Mouse (Mus musculus) midbrain, postnatal 0 days (tissue): ENCODE results near the gene Dph2. TPM values are rescaled to one million over a fixed set of nuclear protein-coding genes. Genes with fewer than 3 reads are reported as not detected.

Source experiments
- ATAC-seq: fragments of 200-750 bp; cut with Nextera tagmentation; 2 replicates; pipeline ENCODE4 v1.8.0; 2017; ENCODE audit warnings: moderate number of reproducible peaks, mild to moderate bottlenecking, moderate TSS enrichment, moderate library complexity; ENCODE audit not compliant: low FRiP score
- DNase-seq: peaks from one replicate; pipeline ENCODE4 v3.0.0-alpha.2; 2015; ENCODE audit warnings: low spot score
- H3K27ac ChIP-seq: fragments of 300-500 bp; sonication (generic); 2 replicates; pipeline ENCODE4 v1.5.1; 2014; ENCODE audit warnings: low read depth, mild to moderate bottlenecking, low read length, mixed read lengths
- H3K27me3 ChIP-seq: fragments of 300-500 bp; sonication (generic); 2 replicates; pipeline ENCODE4 v1.6.1; 2014; ENCODE audit warnings: low read length, control low read depth, mixed read lengths; ENCODE audit not compliant: insufficient read depth
- H3K36me3 ChIP-seq: fragments of 300-500 bp; sonication (generic); 2 replicates; pipeline ENCODE4 v1.6.1; 2014; ENCODE audit warnings: low read length, control low read depth, mixed read lengths; ENCODE audit not compliant: insufficient read depth
- H3K4me1 ChIP-seq: fragments of 300-500 bp; sonication (generic); 2 replicates; pipeline ENCODE4 v1.6.1; 2014; ENCODE audit warnings: mild to moderate bottlenecking, control low read depth, antibody characterized with exemption, low read length, mixed read lengths; ENCODE audit not compliant: insufficient read depth
- H3K4me2 ChIP-seq: fragments of 300-500 bp; sonication (generic); 2 replicates; pipeline ENCODE4 v1.6.1; 2014; ENCODE audit warnings: low read depth, mild to moderate bottlenecking, low read length, mixed read lengths; ENCODE audit not compliant: poor library complexity, severe bottlenecking
- H3K4me3 ChIP-seq: fragments of 300-500 bp; sonication (generic); 2 replicates; pipeline ENCODE4 v1.5.1; 2014; ENCODE audit warnings: low read depth, mild to moderate bottlenecking, low read length, moderate library complexity
- H3K9ac ChIP-seq: fragments of 300-500 bp; sonication (generic); replicated peaks from 2 replicates; pipeline ENCODE4 v1.6.1; 2014; ENCODE audit warnings: mild to moderate bottlenecking, low read length, moderate library complexity, mixed read lengths; ENCODE audit not compliant: poor library complexity, severe bottlenecking
- H3K9me3 ChIP-seq: fragments of 300-500 bp; sonication (generic); 2 replicates; pipeline ENCODE4 v1.6.1; 2016; ENCODE audit warnings: low read length, control low read depth
- CTCF ChIP-seq: IDR thresholded peaks from 2 replicates; pipeline ENCODE4 v1.5.1; 2016; ENCODE audit warnings: antibody characterized with exemption, mild to moderate bottlenecking
- WGBS: fragments of 180-500 bp; shearing (Covaris S2); extraction: QIAGEN DNeasy Blood & Tissue Kit; methylation state at CpG from one replicate; pipeline ENCODE4 v1.1.7; 2014; 5-methylcytosine and 5-hydroxymethylcytosine counted together
- polyA plus RNA-seq: library from polyadenylated mRNA; unstranded; fragments of >200 nt; fragmentation: Nextera tagmentation; extraction: Ambion mirVana; gene quantifications from 2 replicates; pipeline ENCODE4 v1.2.1, GENCODE M21; 2015
- total RNA-seq: library from RNA; depleted of rRNA; stranded (reverse); fragments of >200 nt; gene quantifications from 2 replicates; pipeline ENCODE4 v1.2.3, GENCODE M21; 2014

The Dph2 gene
- total and polyA plus RNA-seq, 2 experiments from 2014 or later = 13.3 to 13.8 TPM

DNA sequence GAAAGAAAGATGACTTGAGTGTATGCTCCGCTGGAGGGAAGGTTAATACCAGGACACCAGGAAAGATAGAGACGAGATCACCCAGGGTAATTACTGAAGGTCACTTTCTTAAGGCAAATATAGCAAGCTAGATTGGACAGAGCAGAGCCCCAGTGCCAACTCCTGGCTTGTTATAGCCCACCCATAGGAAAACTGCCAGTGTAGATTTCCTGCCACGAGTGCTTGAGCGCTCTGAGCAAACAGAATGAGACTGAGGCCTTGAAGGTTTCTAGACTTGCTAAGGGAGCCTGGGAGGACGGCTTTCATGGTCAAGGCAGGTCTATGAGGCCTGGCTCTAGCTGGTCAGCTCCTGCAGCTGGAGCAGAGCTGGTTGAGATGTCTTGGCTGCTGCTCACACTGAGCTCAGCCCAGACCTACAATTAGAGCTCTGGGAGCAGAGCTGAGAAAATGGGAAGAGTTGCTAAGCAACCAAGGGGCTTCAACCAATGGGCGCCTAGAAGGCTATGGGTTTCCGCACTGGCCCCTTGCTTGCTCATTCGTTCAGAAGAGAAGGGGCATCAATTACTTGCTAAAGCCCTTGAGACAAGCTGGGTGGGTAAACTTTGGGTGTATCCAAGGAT is 17.1 kb upstream of the Dph2 start:
- ATAC-seq (peak; percentile 77), DNase-seq (peak; percentile 89)
- peaks cover 19% of the 10 kb centered on the region; the same call in 1 of the 2 replicates for H3K4me1 ChIP-seq

DNA sequence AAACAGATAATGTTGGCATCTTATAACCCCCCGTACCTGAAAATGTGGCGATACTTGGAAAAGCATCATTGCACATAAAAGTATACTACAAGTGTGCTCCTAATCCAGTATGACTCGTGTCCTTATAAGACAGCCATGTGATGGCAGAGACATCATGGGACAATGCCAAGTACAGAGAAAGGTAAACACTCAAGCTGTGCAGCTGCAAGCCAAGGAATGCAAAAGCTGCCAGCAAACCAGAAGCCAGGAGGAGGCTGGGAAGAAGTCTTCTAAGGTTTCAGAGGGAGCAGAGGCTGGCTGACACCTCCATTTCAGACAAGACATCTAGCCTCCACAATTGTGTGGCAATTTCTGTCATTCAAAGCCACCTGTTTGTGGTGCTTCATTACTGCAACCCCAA is 14.4 kb upstream of the Dph2 start:
- DNase-seq (no peak), ATAC-seq (no peak)
- WGBS = 91% methylated on average over 3 of the region's 3 CpGs
- Histone ChIP-seq H3K9me3 (no peaks in the 10 kb centered on the region), H3K9ac (no peak overlapping the region), H3K27ac (no peak overlapping the region), H3K36me3 (peaks cover 46% of the 10 kb centered on the region), H3K4me3 (no peak overlapping the region), H3K27me3 (no peaks in the 10 kb centered on the region), H3K4me1 (peaks cover 8% of the 10 kb centered on the region; the same call in 1 of the 2 replicates), H3K4me2 (no peak overlapping the region)
- no peak for TF ChIP-seq CTCF

More for the DNA sequence above, 17.1 kb upstream of the Dph2 start:
- Histone ChIP-seq H3K27ac (peak overlapping the region; percentile 81), H3K27me3 (no peaks in the 10 kb centered on the region), H3K36me3 (peaks cover 18% of the 10 kb centered on the region), H3K9me3 (no peaks in the 10 kb centered on the region), H3K4me3 (peak overlapping the region; percentile 16; the same call in 1 of the 2 replicates), H3K9ac (peak overlapping the region; percentile 46; the same call in 1 of the 2 replicates), H3K4me2 (peak overlapping the region; percentile 43)
- TF ChIP-seq CTCF = no peak
- WGBS = 48% methylated on average over 8 of the region's 8 CpGs

DNA sequence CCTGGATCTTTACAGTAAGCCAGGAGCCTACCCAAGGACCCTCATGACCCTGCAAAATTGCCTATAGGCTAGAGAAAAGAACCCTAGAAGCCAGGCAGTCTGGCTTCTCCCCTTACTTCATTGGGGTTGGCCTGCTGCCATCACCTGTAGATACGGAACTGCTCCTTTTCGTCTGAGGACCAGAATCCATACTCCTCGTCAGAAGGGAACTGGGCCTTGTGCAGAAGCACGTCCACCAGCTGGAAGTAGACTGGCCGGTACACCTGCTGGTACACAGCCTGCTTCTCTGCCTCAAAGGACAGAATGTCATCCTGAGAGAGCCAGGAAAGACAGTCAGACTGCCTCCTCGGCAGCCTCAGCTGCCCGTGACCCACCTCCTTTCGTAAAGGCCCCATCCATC is 12.9 kb upstream of the Dph2 start:
- H3K4me1 ChIP-seq = peaks cover 8% of the 10 kb centered on the region; the same call in 1 of the 2 replicates
- no peak overlapping the region for H3K4me2 ChIP-seq
- H3K9ac ChIP-seq = no peak overlapping the region
- 95% methylated on average over 8 of the region's 8 CpGs for WGBS
- H3K9me3 ChIP-seq = no peaks in the 10 kb centered on the region
- TF ChIP-seq CTCF = no peak
- no peak overlapping the region for H3K27ac ChIP-seq
- DNase-seq = no peak
- H3K36me3 ChIP-seq = peaks cover 60% of the 10 kb centered on the region
- no peak for ATAC-seq
- H3K4me3 ChIP-seq = no peak overlapping the region
- H3K27me3 ChIP-seq = no peaks in the 10 kb centered on the region

DNA sequence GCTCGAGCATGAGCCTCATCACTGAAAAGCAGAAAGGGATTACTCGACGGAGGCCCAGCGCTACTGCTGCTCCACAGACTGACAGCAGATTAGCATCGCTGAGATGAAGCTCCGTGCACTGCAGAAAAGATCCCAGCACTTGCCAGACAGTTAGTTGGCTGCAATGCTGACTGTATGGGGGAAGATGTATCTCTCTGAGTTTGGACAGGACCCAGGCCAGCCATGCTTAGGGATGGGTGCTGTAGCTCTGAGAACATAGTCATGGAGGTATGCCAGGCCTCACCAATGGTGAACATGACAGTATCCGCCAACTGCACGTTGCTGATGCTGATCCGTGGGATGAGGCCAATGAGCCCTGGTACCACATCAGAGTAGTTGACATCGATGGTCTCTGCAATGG is 12.3 kb upstream of the Dph2 start:
- Histone ChIP-seq H3K4me3 (no peak overlapping the region), H3K4me2 (no peak overlapping the region), H3K9me3 (no peaks in the 10 kb centered on the region), H3K27ac (no peak overlapping the region), H3K27me3 (no peaks in the 10 kb centered on the region), H3K9ac (no peak overlapping the region), H3K36me3 (peaks cover 66% of the 10 kb centered on the region), H3K4me1 (peaks cover 5% of the 10 kb centered on the region; the same call in 1 of the 2 replicates)
- TF ChIP-seq CTCF = no peak
- no peak for DNase-seq
- 87% methylated on average over 10 of the region's 10 CpGs for WGBS
- no peak for ATAC-seq

DNA sequence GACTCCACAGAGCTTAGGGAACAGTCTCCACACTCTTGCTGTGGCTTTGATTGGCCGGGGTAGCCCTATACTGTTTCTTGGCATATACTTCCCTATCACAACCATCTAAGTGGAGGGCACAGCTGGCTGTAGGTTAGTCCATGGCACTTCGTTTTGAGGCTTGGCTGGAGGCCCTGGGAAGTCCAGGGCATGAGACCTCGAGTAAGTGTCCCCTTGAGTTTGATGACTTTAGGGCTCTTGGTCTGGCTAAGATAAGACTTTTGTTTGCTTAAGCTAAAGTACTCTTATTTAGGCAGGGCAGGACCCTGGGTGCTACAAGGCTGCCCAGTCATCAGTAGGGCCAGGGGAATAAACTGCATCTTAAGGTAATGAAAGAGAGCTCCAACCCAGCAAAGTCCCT is 6.3 kb upstream of the Dph2 start:
- no peak for ATAC-seq
- Histone ChIP-seq H3K9me3 (no peaks in the 10 kb centered on the region), H3K4me2 (no peak overlapping the region), H3K4me3 (no peak overlapping the region), H3K27ac (no peak overlapping the region), H3K9ac (no peak overlapping the region), H3K27me3 (no peaks in the 10 kb centered on the region), H3K36me3 (peaks cover 79% of the 10 kb centered on the region), H3K4me1 (no peaks in the 10 kb centered on the region)
- WGBS = 88% methylated on average over 3 of the region's 3 CpGs
- DNase-seq = no peak
- TF ChIP-seq CTCF = no peak

DNA sequence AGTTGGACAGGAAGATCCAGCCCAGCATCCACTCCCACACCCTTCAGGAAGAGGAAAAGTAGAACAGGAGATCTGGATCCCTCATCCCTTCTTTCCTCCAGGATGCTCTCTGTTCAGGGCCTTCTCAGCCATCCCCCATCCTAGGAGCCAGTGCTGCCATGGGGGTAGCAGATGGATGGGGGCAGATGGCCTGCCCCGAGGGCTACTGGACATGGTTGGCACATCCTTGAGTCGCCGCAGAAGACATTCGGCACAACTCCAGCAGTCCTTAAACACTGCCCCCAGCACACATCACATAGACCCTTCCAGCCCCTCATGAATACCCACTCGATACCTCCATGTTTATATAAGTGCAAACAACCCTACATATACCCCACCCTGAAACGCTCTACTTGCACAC is 4.2 kb upstream of the Dph2 start:
- no peak for DNase-seq
- H3K4me2 ChIP-seq = no peak overlapping the region
- H3K27ac ChIP-seq = no peak overlapping the region
- ATAC-seq = no peak
- 96% methylated on average over 6 of the region's 6 CpGs for WGBS
- no peak overlapping the region for H3K4me3 ChIP-seq
- TF ChIP-seq CTCF = no peak
- H3K9ac ChIP-seq = no peak overlapping the region
- peaks cover 3% of the 10 kb centered on the region; the same call in 1 of the 2 replicates for H3K4me1 ChIP-seq
- H3K36me3 ChIP-seq = peaks cover 58% of the 10 kb centered on the region
- no peaks in the 10 kb centered on the region for H3K9me3 ChIP-seq
- no peaks in the 10 kb centered on the region for H3K27me3 ChIP-seq
